Mouse (Mus musculus) heart, embryonic 14.5 days (tissue): Measurements from ENCODE around the gene Rgs12. TPM values are rescaled to one million over a fixed set of nuclear protein-coding genes. Genes with fewer than 3 reads are reported as not detected.

ENCODE experiments used
- ATAC-seq: fragments of 200-750 bp; cut with Nextera tagmentation; 2 replicates; pipeline ENCODE4 v1.8.0; 2017; ENCODE audit warnings: low read depth, moderate TSS enrichment; ENCODE audit not compliant: insufficient number of reproducible peaks, insufficient read depth, low FRiP score
- H3K27ac ChIP-seq, 2 experiments: fragments of 200-500 bp in 1 of 2; fragments of 300-500 bp in 1 of 2; sonication (generic) in 1 of 2; replicated peaks in 1 of 2; 2 replicates each; pipeline ENCODE4 v1.5.1; 2012 to 2014; ENCODE audit warnings: low read depth in 2 of 2, low read length in 2 of 2, control low read depth in 1 of 2, mild to moderate bottlenecking in 1 of 2, mixed read lengths in 1 of 2; ENCODE audit not compliant: control insufficient read depth in 1 of 2, insufficient read depth in 1 of 2
- H3K27me3 ChIP-seq: fragments of 300-500 bp; sonication (generic); 2 replicates; pipeline ENCODE4 v1.6.1; 2014; ENCODE audit warnings: mild to moderate bottlenecking, low read length, control low read depth; ENCODE audit not compliant: control insufficient read depth, insufficient read depth
- H3K36me3 ChIP-seq: fragments of 300-500 bp; sonication (generic); 2 replicates; pipeline ENCODE4 v1.6.1; 2014; ENCODE audit warnings: mild to moderate bottlenecking, control low read depth, low read length, mixed read lengths; ENCODE audit not compliant: control insufficient read depth, insufficient read depth
- H3K4me1 ChIP-seq, 2 experiments: fragments of 200-500 bp in 1 of 2; fragments of 300-500 bp in 1 of 2; sonication (generic) in 1 of 2; 2 replicates each; pipeline ENCODE4 v1.6.1; 2012 to 2014; ENCODE audit warnings: low read length in 2 of 2, control low read depth in 1 of 2, mixed read lengths in 1 of 2; ENCODE audit not compliant: control insufficient read depth in 2 of 2, insufficient read depth in 2 of 2
- H3K4me2 ChIP-seq: fragments of 300-500 bp; sonication (generic); 2 replicates; pipeline ENCODE4 v1.6.1; 2014; ENCODE audit warnings: mild to moderate bottlenecking, low read length
- H3K4me3 ChIP-seq, 2 experiments: fragments of 200-500 bp in 1 of 2; fragments of 300-500 bp in 1 of 2; sonication (generic) in 1 of 2; 2 replicates each; pipeline ENCODE4 v1.5.1; 2012 to 2014; ENCODE audit warnings: low read length in 2 of 2, mild to moderate bottlenecking in 2 of 2, control low read depth in 1 of 2, low read depth in 1 of 2, moderate library complexity in 1 of 2; ENCODE audit not compliant: control insufficient read depth in 1 of 2, insufficient read depth in 1 of 2
- H3K9ac ChIP-seq: fragments of 300-500 bp; sonication (generic); 2 replicates; pipeline ENCODE4 v1.6.1; 2014; ENCODE audit warnings: mild to moderate bottlenecking, low read length
- H3K9me3 ChIP-seq: fragments of 300-500 bp; sonication (generic); 2 replicates; pipeline ENCODE4 v1.6.1; 2016; ENCODE audit warnings: low read length, control low read depth; ENCODE audit not compliant: control insufficient read depth
- WGBS: fragments of 180-500 bp; shearing (Covaris S2); extraction: QIAGEN DNeasy Blood & Tissue Kit; methylation state at CpG from one replicate; pipeline ENCODE4 v1.1.7; 2014; 5-methylcytosine and 5-hydroxymethylcytosine counted together
- polyA plus RNA-seq: library from polyadenylated mRNA; unstranded; fragments of >200 nt; fragmentation: Nextera tagmentation; extraction: Ambion mirVana; gene quantifications from 2 replicates; pipeline ENCODE4 v1.2.1, GENCODE M21; 2014

Rgs12 gene
- polyA plus RNA-seq, 1 experiment from 2014 or later, result 30.6 TPM

DNA sequence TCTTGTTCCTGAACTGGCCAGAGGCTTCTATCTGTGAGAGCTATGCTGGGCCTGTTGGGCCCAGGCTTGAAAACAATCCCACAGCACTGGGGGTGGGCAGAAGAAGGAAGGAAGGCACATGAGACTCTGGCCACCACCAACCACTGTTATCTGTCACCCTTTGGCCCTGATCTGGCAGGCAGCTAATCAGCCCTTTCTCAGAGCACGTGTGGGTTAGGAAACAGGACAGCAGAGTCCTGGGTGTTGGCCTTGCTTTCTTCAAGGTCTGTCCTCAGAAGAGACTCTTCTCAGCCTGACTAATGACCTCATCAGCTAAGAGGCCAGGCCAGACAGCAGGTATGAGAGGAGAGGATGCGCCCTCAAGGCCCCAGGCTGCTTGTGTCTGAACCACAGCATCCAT lies 38.2 kb downstream of the Rgs12 start:
- 50% methylated on average over 2 of the region's 2 CpGs for WGBS
- no peak overlapping the region for H3K9ac ChIP-seq
- H3K4me2 ChIP-seq, result no peak overlapping the region
- H3K9me3 ChIP-seq, result no peaks in the 10 kb centered on the region
- no peak overlapping the region for H3K27ac ChIP-seq
- no peaks in the 10 kb centered on the region for H3K27me3 ChIP-seq
- no peak overlapping the region for H3K4me3 ChIP-seq
- H3K36me3 ChIP-seq, result peaks cover 30% of the 10 kb centered on the region
- peaks cover 16 to 34% of the 10 kb centered on the region in 2 experiments for H3K4me1 ChIP-seq
- no peak for ATAC-seq

DNA sequence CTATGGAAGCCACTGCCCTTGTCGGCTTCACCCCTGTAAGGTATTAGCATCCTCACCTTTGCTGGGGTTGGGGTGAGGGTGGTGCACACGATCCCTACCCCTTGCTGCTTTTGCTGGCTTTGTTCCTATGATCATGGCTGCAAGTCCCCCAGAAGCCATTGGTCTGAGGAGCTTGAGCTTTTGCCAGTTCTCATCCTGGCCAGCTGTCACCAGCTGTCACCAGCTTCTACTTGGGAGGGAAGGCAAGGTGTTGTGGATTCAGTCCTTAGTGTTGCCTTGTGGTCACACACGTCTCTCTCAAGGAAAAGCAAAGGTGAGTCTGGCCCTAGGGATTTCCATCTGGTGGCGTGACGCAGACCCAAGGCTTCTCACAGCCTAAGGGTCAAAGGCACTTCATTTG lies 39.4 kb downstream of the Rgs12 start:
- ATAC-seq, result no peak
- 71% methylated on average over 5 of the region's 5 CpGs for WGBS
- H3K9me3 ChIP-seq, result no peaks in the 10 kb centered on the region
- no peaks in the 10 kb centered on the region for H3K27me3 ChIP-seq
- no peak overlapping the region for H3K9ac ChIP-seq
- no peak overlapping the region for H3K4me2 ChIP-seq
- H3K27ac ChIP-seq, result peak overlapping the region in 1 of 2 experiments; percentile 25; a peak in 1 of 4 replicates
- peaks cover 19 to 35% of the 10 kb centered on the region in 2 experiments for H3K4me1 ChIP-seq
- H3K4me3 ChIP-seq, result no peak overlapping the region
- peaks cover 20% of the 10 kb centered on the region for H3K36me3 ChIP-seq

DNA sequence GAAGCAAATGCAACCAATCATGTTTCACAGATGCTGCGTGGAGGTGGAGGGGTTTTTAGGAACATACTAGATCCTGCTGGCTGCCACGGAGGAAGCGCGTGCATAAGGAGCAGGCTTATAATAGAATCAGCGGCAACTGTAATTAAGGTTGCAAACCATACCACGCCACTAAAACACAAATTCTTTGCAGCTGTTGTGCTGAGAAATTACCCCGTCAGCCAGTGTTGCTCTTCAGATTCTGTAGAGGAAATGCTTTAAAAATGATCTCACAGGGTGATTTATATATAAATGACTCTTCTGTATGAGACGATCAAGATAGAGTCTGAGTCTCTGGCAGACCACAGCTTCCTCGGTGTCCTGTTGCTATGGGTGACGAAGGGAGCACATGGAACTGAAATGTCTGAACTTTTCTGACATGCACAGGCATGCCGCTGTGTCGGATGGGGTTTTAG lies 40.1 kb downstream of the Rgs12 start:
- Histone ChIP-seq H3K36me3 (peaks cover 20% of the 10 kb centered on the region), H3K9me3 (no peaks in the 10 kb centered on the region), H3K27me3 (no peaks in the 10 kb centered on the region), H3K4me2 (no peak overlapping the region), H3K4me1 (peaks cover 19 to 35% of the 10 kb centered on the region in 2 experiments), H3K9ac (no peak overlapping the region), H3K27ac (peak overlapping the region in 1 of 2 experiments; percentile 25; a peak in 1 of 4 replicates), H3K4me3 (no peak overlapping the region)
- 59% methylated on average over 12 of the region's 12 CpGs for WGBS
- ATAC-seq, result no peak

DNA sequence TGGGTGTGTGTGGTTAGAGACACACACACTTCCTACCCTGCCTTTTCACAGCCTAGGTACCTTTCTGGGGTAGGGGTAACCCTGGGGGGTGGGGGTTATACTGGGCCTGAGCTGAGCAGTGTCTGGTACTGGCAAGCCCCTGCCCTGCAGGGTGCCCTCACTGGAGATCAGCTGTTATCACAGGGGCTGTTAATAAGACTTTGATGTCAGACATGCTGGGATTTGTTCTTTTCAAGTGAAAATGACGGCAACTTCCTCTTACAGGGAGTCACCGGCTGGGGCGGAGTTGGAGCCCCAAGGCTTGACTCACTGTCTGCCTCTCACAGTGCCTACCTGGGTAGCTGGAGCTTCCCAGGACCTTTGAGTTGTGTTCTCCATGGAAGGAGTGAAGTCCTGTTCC lies 49.5 kb downstream of the Rgs12 start:
- Histone ChIP-seq H3K27ac (no peak overlapping the region), H3K36me3 (0 out of 2 replicates have a peak, but pooled peaks cover 16% of the 10 kb centered on the region), H3K9ac (no peak overlapping the region), H3K27me3 (no peaks in the 10 kb centered on the region), H3K4me2 (no peak overlapping the region), H3K9me3 (no peaks in the 10 kb centered on the region), H3K4me3 (no peak overlapping the region), H3K4me1 (peaks cover 15 to 18% of the 10 kb centered on the region in 2 experiments)
- WGBS, result 40% methylated on average over 3 of the region's 3 CpGs
- no peak for ATAC-seq

- H3K9me3 ChIP-seq, result no peaks in the 10 kb centered on the region
- no peak overlapping the region for H3K4me3 ChIP-seq
- H3K4me1 ChIP-seq, result peaks cover 15 to 18% of the 10 kb centered on the region in 2 experiments
- H3K27me3 ChIP-seq, result no peaks in the 10 kb centered on the region
- H3K9ac ChIP-seq, result no peak overlapping the region
- H3K4me2 ChIP-seq, result no peak overlapping the region
- ATAC-seq, result no peak
- H3K27ac ChIP-seq, result no peak overlapping the region
- WGBS, result 72% methylated on average over 6 of the region's 6 CpGs
- 0 out of 2 replicates have a peak, but pooled peaks cover 11% of the 10 kb centered on the region for H3K36me3 ChIP-seq
Measured at GRCm38 (mm10) chr5:34999281-34999680, 50.0 kb downstream of the Rgs12 start.

DNA sequence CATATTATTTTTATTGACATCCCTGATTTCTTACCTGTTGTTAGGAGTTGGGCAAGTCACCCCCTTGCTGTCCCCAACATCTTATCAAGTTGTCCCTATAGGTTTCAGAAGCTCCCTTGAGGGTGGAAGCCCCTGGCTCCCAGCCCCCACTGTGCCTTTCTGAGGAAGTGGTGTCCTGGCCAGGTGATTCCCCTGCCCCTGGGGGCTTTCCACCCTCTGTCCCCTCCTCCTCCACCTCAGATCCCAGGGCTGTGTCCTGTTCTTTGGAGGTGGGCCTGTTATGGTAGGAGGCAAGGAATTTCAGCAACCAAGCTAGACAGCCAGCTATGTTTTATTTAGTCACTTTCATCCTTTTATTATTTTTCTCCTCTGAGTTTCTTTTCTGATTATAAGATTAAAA lies 51.1 kb downstream of the Rgs12 start:
- Histone ChIP-seq H3K4me1 (peaks cover 15 to 18% of the 10 kb centered on the region in 2 experiments), H3K9ac (no peak overlapping the region), H3K4me3 (no peak overlapping the region), H3K36me3 (0 out of 2 replicates have a peak, but pooled peaks cover 6% of the 10 kb centered on the region), H3K9me3 (no peaks in the 10 kb centered on the region), H3K4me2 (no peak overlapping the region), H3K27ac (no peak overlapping the region), H3K27me3 (no peaks in the 10 kb centered on the region)
- ATAC-seq, result no peak

- Histone ChIP-seq H3K4me1 (peaks cover 15 to 18% of the 10 kb centered on the region in 2 experiments), H3K27me3 (no peaks in the 10 kb centered on the region), H3K9me3 (no peaks in the 10 kb centered on the region), H3K36me3 (peaks cover 9% of the 10 kb centered on the region; the same call in 1 of the 2 replicates), H3K27ac (no peak overlapping the region), H3K4me2 (no peak overlapping the region), H3K9ac (no peak overlapping the region), H3K4me3 (no peak overlapping the region)
- no peak for ATAC-seq
- WGBS, result 78% methylated on average over 3 of the region's 3 CpGs
Measured at GRCm38 (mm10) chr5:35001144-35001543, 51.9 kb downstream of the Rgs12 start.

DNA sequence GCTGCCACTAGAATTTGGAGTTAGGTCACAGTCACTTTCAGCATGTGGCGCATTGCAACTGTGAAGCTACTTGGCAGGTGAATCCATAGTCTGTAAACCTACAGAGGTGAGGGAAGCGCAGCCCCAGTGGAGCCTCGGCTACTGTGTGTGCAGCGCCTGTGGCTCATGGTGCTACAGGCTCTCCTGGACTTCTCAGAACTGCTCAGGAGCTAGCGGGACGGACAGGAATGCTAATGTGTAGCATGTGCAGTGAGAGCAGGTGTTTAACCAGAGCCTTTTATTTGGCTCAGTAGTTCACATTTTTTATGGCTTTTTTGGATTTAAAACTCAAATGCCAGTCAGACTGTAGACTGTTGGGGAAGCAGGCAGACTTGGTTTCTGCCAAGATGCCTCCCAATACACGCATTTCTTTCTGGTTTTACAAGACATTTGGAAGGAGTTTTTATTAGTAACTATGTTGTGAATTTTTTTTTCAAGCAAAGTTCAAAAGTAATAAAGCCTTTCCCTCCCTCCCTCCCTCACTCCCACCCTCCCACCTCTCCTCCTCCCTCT lies 54.4 kb downstream of the Rgs12 start:
- Histone ChIP-seq H3K9ac (peak overlapping the region; percentile 42; the same call in 1 of the 2 replicates), H3K9me3 (no peaks in the 10 kb centered on the region), H3K4me3 (no peak overlapping the region), H3K36me3 (peaks cover 9% of the 10 kb centered on the region; the same call in 1 of the 2 replicates), H3K4me1 (peaks cover 8 to 12% of the 10 kb centered on the region in 2 experiments; a peak in 3 of 4 replicates), H3K27me3 (no peaks in the 10 kb centered on the region), H3K4me2 (no peak overlapping the region), H3K27ac (peak overlapping the region; percentile 1 to 14; a peak in 1 of 4 replicates)
- ATAC-seq, result no peak
- 77% methylated on average over 7 of the region's 7 CpGs for WGBS
